Mouse (Mus musculus): ENCODE measurements around the gene Zfp281. TPM values are rescaled to one million over a fixed set of nuclear protein-coding genes. Genes with fewer than 3 reads are reported as not detected.

Gene Zfp281
- polyA plus RNA-seq, 1 experiment = 2.3 TPM

DNA sequence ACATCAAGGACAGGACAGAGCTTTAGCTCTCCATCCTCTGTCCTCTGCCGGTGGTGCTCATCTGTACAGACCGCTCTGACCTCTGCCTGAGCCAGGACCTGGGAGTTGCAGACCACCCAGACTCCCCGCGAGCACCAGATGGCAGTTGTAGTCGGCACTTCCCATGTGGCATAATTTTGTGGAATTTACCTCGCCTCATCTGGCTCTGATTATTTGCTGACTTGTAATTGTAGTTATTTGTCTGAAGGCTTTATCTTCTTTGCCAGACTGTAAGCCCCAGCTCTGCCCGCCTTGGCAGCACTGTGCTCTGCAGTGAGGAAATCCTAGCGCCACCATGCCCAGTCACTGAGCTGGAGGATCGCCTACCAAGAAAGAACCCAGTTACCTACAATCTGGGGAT is 35.8 kb upstream of the Zfp281 start:
- no peak for DNase-seq
- H3K27ac ChIP-seq (ENCODE audit: insufficient read depth, low read depth, low read length) = no peak overlapping the region
- no peaks in the 10 kb centered on the region for H3K4me1 ChIP-seq (ENCODE audit: control insufficient read depth, insufficient read depth, low read length)
- WGBS = 20% methylated on average over 9 of the region's 9 CpGs
- no peak overlapping the region for H3K4me3 ChIP-seq (ENCODE audit: insufficient read depth, low read depth, low read length)
- no peaks in the 10 kb centered on the region for H3K27me3 ChIP-seq (replicated peaks; ENCODE audit: control insufficient read depth, insufficient read depth, low read length)
- H3K36me3 ChIP-seq (ENCODE audit: control insufficient read depth, insufficient read depth, low read length) = no peaks in the 10 kb centered on the region
- TF ChIP-seq POLR2A (IDR thresholded peaks at IDR 0.05; ENCODE audit: low read depth, low read length) (no peak), CTCF (conservative IDR thresholded peaks at IDR 0.05; ENCODE audit: insufficient read depth, insufficient read length, low read depth, low read length) (no peak)

DNA sequence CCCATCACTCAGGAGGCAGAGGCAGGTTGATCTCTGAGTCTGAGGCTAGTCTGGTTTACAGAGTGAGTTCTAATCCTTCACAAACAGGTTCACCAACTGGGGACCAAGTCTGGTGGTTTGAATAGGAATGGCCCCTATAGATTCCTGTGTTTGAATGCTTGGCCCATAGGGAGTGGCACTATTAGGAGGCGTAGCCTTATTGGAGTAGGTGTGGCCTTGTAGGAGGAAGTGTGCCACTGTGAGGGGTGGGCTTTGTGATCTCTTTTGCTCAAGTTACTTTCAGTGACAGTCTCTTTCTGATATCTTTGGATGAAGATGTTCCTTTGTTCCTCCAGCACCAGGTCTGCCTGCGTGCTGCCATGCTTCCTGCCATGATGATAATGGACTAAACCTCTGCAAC is 32.0 kb upstream of the Zfp281 start:
- WGBS = 97% methylated on average over 2 of the region's 2 CpGs
- Histone ChIP-seq H3K4me1 (ENCODE audit: control insufficient read depth, insufficient read depth, low read length) (no peaks in the 10 kb centered on the region), H3K27me3 (replicated peaks; ENCODE audit: control insufficient read depth, insufficient read depth, low read length) (no peaks in the 10 kb centered on the region), H3K27ac (ENCODE audit: insufficient read depth, low read depth, low read length) (no peak overlapping the region), H3K4me3 (ENCODE audit: insufficient read depth, low read depth, low read length) (no peak overlapping the region), H3K36me3 (ENCODE audit: control insufficient read depth, insufficient read depth, low read length) (no peaks in the 10 kb centered on the region)
- no peak for DNase-seq
- TF ChIP-seq CTCF (conservative IDR thresholded peaks at IDR 0.05; ENCODE audit: insufficient read depth, insufficient read length, low read depth, low read length) = no peak
- no peak for TF ChIP-seq POLR2A (IDR thresholded peaks at IDR 0.05; ENCODE audit: low read depth, low read length)

DNA sequence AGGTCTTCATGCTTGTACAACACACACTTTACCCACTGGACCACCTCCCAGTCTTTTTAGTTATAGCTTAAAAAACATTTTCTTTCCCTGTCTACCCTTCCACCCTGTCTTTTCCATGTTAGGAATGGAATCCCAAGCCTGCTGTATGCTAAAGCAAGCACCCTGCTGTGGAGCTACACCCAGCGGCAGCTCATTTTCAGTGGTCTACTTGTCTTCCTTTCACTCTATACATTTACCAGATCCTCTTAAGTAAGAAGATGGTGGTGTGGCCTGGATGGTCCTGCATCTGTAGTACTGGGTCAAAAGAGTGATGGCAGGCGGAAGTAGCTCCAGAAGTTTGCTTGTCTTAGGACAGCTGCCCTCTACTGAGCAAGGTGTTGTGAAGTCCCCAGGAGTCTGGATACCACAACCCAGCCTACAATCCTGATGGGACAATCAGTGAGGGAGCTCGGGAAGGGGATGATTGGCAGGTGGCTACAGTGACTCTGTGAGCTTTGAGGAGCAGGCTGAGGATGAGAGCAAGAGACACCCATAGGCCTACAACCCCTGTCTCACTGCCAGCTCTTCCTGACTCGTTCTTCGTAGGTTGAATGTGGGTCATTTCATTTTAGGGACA is 30.4 kb upstream of the Zfp281 start:
- whole genome bisulfite sequencing = 90% methylated on average over 5 of the region's 5 CpGs
- H3K36me3 ChIP-seq (ENCODE audit: control insufficient read depth, insufficient read depth, low read length) = no peaks in the 10 kb centered on the region
- no peaks in the 10 kb centered on the region for H3K27me3 ChIP-seq (replicated peaks; ENCODE audit: control insufficient read depth, insufficient read depth, low read length)
- no peak for DNase-seq
- no peaks in the 10 kb centered on the region for H3K4me1 ChIP-seq (ENCODE audit: control insufficient read depth, insufficient read depth, low read length)
- H3K27ac ChIP-seq (ENCODE audit: insufficient read depth, low read depth, low read length) = no peak overlapping the region
- TF ChIP-seq CTCF (conservative IDR thresholded peaks at IDR 0.05; ENCODE audit: insufficient read depth, insufficient read length, low read depth, low read length) = no peak
- no peak for TF ChIP-seq POLR2A (IDR thresholded peaks at IDR 0.05; ENCODE audit: low read depth, low read length)
- H3K4me3 ChIP-seq (ENCODE audit: insufficient read depth, low read depth, low read length) = no peak overlapping the region

DNA sequence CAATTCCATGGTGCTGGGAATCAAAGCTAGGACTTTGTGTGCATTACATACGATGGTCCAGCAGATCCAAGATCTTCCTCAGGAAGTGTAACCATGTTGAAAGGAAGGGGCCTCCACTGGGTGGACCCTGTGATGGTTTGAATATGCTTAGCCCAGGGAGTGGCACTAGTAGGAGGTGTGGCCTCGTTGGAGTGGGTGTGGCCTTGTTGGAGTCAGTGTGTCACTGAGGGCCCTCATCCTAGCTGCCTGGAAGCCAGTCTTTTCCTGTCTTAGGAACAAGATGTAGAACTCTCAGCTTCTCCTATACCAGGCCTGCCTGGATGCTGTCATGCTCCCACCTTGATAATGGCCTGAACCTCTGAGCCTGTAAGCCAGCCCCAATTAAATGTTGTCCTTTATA is 27.9 kb upstream of the Zfp281 start:
- H3K27me3 ChIP-seq (replicated peaks; ENCODE audit: control insufficient read depth, insufficient read depth, low read length) = no peaks in the 10 kb centered on the region
- DNase-seq = no peak
- no peaks in the 10 kb centered on the region for H3K4me1 ChIP-seq (ENCODE audit: control insufficient read depth, insufficient read depth, low read length)
- 66% methylated on average over 2 of the region's 2 CpGs for WGBS
- no peaks in the 10 kb centered on the region for H3K36me3 ChIP-seq (ENCODE audit: control insufficient read depth, insufficient read depth, low read length)
- TF ChIP-seq CTCF (conservative IDR thresholded peaks at IDR 0.05; ENCODE audit: insufficient read depth, insufficient read length, low read depth, low read length) (no peak), POLR2A (IDR thresholded peaks at IDR 0.05; ENCODE audit: low read depth, low read length) (no peak)
- no peak overlapping the region for H3K4me3 ChIP-seq (ENCODE audit: insufficient read depth, low read depth, low read length)
- no peak overlapping the region for H3K27ac ChIP-seq (ENCODE audit: insufficient read depth, low read depth, low read length)

DNA sequence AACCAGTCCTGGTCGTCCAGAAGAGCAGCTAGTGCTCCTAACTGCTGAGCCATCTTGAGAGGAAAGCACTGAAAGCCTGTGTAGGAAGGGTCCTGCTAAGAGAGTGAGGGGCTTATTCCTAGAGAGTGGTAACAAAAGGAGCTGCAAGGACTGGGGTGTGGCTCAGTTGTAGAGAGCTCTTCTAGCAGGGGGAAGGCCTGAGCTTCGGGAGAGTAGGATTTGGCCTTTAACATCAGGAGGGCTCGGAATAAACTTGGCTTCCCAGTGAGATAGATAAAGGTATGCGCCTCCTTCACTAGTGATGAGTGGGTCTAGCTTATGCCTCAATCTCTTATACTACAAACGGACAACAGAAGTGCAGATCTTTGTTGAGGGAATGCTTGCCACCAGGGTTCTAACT is 26.4 kb upstream of the Zfp281 start:
- Histone ChIP-seq H3K36me3 (ENCODE audit: control insufficient read depth, insufficient read depth, low read length) (no peaks in the 10 kb centered on the region), H3K4me3 (ENCODE audit: insufficient read depth, low read depth, low read length) (no peak overlapping the region), H3K27me3 (replicated peaks; ENCODE audit: control insufficient read depth, insufficient read depth, low read length) (no peaks in the 10 kb centered on the region), H3K4me1 (ENCODE audit: control insufficient read depth, insufficient read depth, low read length) (no peaks in the 10 kb centered on the region), H3K27ac (ENCODE audit: insufficient read depth, low read depth, low read length) (no peak overlapping the region)
- no peak for DNase-seq
- TF ChIP-seq CTCF (conservative IDR thresholded peaks at IDR 0.05; ENCODE audit: insufficient read depth, insufficient read length, low read depth, low read length) (no peak), POLR2A (IDR thresholded peaks at IDR 0.05; ENCODE audit: low read depth, low read length) (no peak)
- WGBS = 83% methylated on average over 5 of the region's 5 CpGs

DNA sequence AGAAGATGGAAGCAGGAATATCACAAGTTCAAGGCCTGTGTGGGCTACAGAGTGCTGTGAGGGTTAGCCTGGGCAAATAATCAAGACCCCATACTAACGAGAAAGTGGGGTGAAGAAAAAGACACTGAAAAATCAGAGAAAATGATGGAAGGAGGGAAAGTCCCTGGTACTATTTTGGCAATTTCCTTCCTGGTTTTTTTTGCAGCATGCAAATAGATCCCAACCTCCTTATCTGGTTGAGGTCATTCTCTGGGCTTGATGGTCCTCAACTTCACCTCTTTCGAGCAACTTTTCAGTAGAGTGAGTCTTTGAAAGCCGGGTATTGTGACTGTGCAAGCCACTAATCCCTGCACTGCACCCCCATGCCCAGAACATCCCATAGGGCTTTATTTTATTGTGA is 24.6 kb upstream of the Zfp281 start:
- TF ChIP-seq POLR2A (IDR thresholded peaks at IDR 0.05; ENCODE audit: low read depth, low read length) (no peak), CTCF (conservative IDR thresholded peaks at IDR 0.05; ENCODE audit: insufficient read depth, insufficient read length, low read depth, low read length) (no peak)
- H3K27ac ChIP-seq (ENCODE audit: insufficient read depth, low read depth, low read length) = no peak overlapping the region
- no peaks in the 10 kb centered on the region for H3K4me1 ChIP-seq (ENCODE audit: control insufficient read depth, insufficient read depth, low read length)
- DNase-seq = no peak
- no peaks in the 10 kb centered on the region for H3K27me3 ChIP-seq (replicated peaks; ENCODE audit: control insufficient read depth, insufficient read depth, low read length)
- 64% methylated on average over 3 of the region's 3 CpGs for WGBS
- H3K36me3 ChIP-seq (ENCODE audit: control insufficient read depth, insufficient read depth, low read length) = no peaks in the 10 kb centered on the region
- H3K4me3 ChIP-seq (ENCODE audit: insufficient read depth, low read depth, low read length) = no peak overlapping the region

DNA sequence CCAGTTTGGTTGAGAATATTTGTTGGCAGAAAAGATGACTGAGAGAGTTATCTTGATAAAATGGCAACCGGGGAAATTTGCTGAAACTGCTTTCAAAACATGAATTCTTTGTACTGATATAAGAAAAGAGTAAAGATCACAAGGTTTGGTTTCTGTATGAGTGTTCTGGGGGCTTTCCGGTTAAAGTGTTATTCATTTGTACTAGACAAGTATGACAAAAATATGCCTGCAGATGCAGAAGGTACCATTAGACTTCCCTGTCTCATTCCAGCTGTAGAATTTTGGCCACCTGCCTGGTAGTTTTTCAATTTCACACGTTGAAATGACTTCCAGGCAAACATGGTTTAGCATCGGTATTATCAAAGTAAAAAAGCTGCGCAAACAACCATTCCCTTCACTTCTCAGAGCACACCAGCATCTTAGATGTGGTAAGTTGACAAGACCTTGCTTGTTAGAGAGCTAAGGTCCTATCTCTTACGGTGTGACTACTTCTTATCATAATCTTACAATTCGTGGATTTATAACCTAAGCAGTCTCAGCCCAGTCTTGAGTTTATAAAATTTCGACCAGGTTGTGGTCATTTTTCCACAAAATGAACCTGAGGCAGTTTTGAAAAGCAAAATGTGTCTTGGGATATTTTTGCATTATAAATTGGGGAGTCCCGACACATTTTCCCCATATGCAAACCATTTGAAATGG is 23.9 kb upstream of the Zfp281 start:
- 72% methylated on average over 9 of the region's 9 CpGs for WGBS
- no peak for DNase-seq
- TF ChIP-seq CTCF (conservative IDR thresholded peaks at IDR 0.05; ENCODE audit: insufficient read depth, insufficient read length, low read depth, low read length) (no peak), POLR2A (IDR thresholded peaks at IDR 0.05; ENCODE audit: low read depth, low read length) (no peak)
- H3K36me3 ChIP-seq (ENCODE audit: control insufficient read depth, insufficient read depth, low read length) = no peaks in the 10 kb centered on the region
- H3K4me1 ChIP-seq (ENCODE audit: control insufficient read depth, insufficient read depth, low read length) = no peaks in the 10 kb centered on the region
- H3K4me3 ChIP-seq (ENCODE audit: insufficient read depth, low read depth, low read length) = no peak overlapping the region
- H3K27me3 ChIP-seq (replicated peaks; ENCODE audit: control insufficient read depth, insufficient read depth, low read length) = no peaks in the 10 kb centered on the region
- H3K27ac ChIP-seq (ENCODE audit: insufficient read depth, low read depth, low read length) = no peak overlapping the region

Data from kidney, adult 2 months (tissue).